Mouse (Mus musculus): ENCODE results near the gene B4gat1.
A peak's percentile ranks its signal among the peaks of the same experiment; 100 is the strongest.

GRCm38 (mm10) chr19:5040862-5041523 is 2.4 kb downstream of the B4gat1 start, which contains the start of gene Brms1:
- TF ChIP-seq CTCF (IDR thresholded peaks at IDR 0.05; ENCODE audit: extremely low read depth, insufficient read depth, insufficient read length, insufficient replicate concordance) = no peak
- peak; percentile 52 for TF ChIP-seq POLR2A (IDR thresholded peaks at IDR 0.05; ENCODE audit: low read depth, low read length)
